Mouse (Mus musculus) thymus, adult 2 months (tissue): ENCODE measurements around the gene Gm20388.

Source experiments
- CTCF ChIP-seq: fragments of 200-500 bp; IDR thresholded peaks from 2 replicates; pipeline ENCODE4 v1.5.1; 2012; ENCODE audit warnings: mild to moderate bottlenecking, control low read depth, low read length, moderate library complexity, borderline replicate concordance; ENCODE audit not compliant: control insufficient read depth, poor library complexity, insufficient read depth; ENCODE audit errors: extremely low read depth
- POLR2A ChIP-seq: fragments of 200-500 bp; IDR thresholded peaks from 2 replicates; pipeline ENCODE4 v1.6.1; 2012; ENCODE audit warnings: mild to moderate bottlenecking, low read length, control low read depth, moderate library complexity; ENCODE audit not compliant: control insufficient read depth, poor library complexity, insufficient read depth; ENCODE audit errors: extremely low read depth

DNA sequence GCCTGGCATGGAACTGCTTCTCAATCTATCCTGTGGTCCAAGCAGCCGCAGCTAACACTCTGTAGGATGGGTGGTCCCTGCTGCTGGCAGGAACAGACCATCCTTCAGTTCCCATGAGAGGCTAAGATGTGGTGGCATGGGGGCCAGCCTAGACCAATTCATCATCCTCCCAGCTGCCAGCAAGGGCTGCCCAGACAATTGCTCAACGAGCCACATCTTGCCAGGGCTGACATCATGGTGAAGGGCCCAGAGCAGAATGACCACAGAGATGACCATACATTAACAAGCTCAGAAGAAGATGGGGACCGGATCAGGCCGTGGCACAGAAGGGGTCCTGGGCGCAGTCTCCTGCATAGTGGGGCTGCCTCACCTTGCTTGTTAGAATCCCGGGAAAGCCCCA is 700.2 kb downstream of the Gm20388 start:
- TF ChIP-seq CTCF (no peak), POLR2A (no peak)
